Mouse (Mus musculus) megakaryocyte, embryonic 14.5 days (primary cell): ENCODE data around the gene Enpp5. TPM values are rescaled to one million over a fixed set of nuclear protein-coding genes. Genes with fewer than 3 reads are reported as not detected.
A peak's percentile ranks its signal among the peaks of the same experiment; 100 is the strongest.

Experiments used
- H3K27me3 ChIP-seq: replicated peaks from 2 replicates; pipeline ENCODE3; 2012; ENCODE audit warnings: inconsistent platforms
- H3K36me3 ChIP-seq: replicated peaks from 2 replicates; pipeline ENCODE3; 2012; ENCODE audit warnings: low read length, inconsistent platforms, mixed read lengths
- H3K4me1 ChIP-seq: 2 replicates; pipeline ENCODE4 v1.6.1; 2012; ENCODE audit warnings: inconsistent platforms
- H3K4me3 ChIP-seq: replicated peaks from 2 replicates; pipeline ENCODE3; 2012; ENCODE audit warnings: moderate library complexity, mild to moderate bottlenecking, inconsistent platforms
- H3K9me3 ChIP-seq: 2 replicates; pipeline ENCODE4 v1.6.1; 2012; ENCODE audit warnings: inconsistent platforms
- FLI1 ChIP-seq: IDR thresholded peaks from 2 replicates; pipeline ENCODE4 v1.6.1; 2012; ENCODE audit warnings: low read length, inconsistent platforms, mixed read lengths
- GATA1 ChIP-seq: IDR thresholded peaks from 3 replicates; pipeline ENCODE4 v1.6.1; 2012; ENCODE audit warnings: mixed read lengths, low read length, inconsistent platforms, borderline replicate concordance
- polyA plus RNA-seq: library from polyadenylated mRNA; stranded (reverse); fragments of >175 nt; gene quantifications from 2 replicates; pipeline ENCODE4 v1.2.3, GENCODE M21; 2012; ENCODE audit warnings: low replicate concordance; ENCODE audit not compliant: insufficient read depth

Gene Enpp5
- polyA plus RNA-seq, 1 experiment: 0.69 TPM

GRCm38 (mm10) chr17:44057123-44057522, 21.5 kb upstream of the Enpp5 start:
- peaks cover 12% of the 10 kb centered on the region for H3K9me3 ChIP-seq
- peaks cover 5% of the 10 kb centered on the region for H3K4me1 ChIP-seq
- H3K4me3 ChIP-seq: no peak overlapping the region
- H3K36me3 ChIP-seq: no peaks in the 10 kb centered on the region
- H3K27me3 ChIP-seq: peaks cover 9% of the 10 kb centered on the region
- no peak for TF ChIP-seq GATA1

- H3K4me3 ChIP-seq: no peak overlapping the region
- no peaks in the 10 kb centered on the region for H3K36me3 ChIP-seq
- H3K27me3 ChIP-seq: peaks cover 7% of the 10 kb centered on the region
- TF ChIP-seq FLI1 (no peak), GATA1 (no peak)
- H3K4me1 ChIP-seq: peaks cover 5% of the 10 kb centered on the region
- H3K9me3 ChIP-seq: peaks cover 12% of the 10 kb centered on the region
These were observed 20.5 kb upstream of the Enpp5 start for GRCm38 (mm10) chr17:44058145-44058544.

- no peak for TF ChIP-seq GATA1
- no peak for TF ChIP-seq FLI1
- Histone ChIP-seq H3K4me3 (no peak overlapping the region), H3K27me3 (peaks cover 3% of the 10 kb centered on the region), H3K9me3 (peaks cover 12% of the 10 kb centered on the region), H3K4me1 (no peaks in the 10 kb centered on the region), H3K36me3 (no peaks in the 10 kb centered on the region)
These were observed 17.8 kb upstream of the Enpp5 start for GRCm38 (mm10) chr17:44060781-44061180.

GRCm38 (mm10) chr17:44061289-44061890, 17.2 kb upstream of the Enpp5 start:
- no peak overlapping the region for H3K4me3 ChIP-seq
- no peaks in the 10 kb centered on the region for H3K4me1 ChIP-seq
- peaks cover 12% of the 10 kb centered on the region for H3K9me3 ChIP-seq
- TF ChIP-seq FLI1: no peak
- no peak for TF ChIP-seq GATA1
- H3K36me3 ChIP-seq: no peaks in the 10 kb centered on the region
- peaks cover 2% of the 10 kb centered on the region for H3K27me3 ChIP-seq

GRCm38 (mm10) chr17:44068876-44069275, 9.7 kb upstream of the Enpp5 start:
- peaks cover 2% of the 10 kb centered on the region for H3K27me3 ChIP-seq
- no peaks in the 10 kb centered on the region for H3K9me3 ChIP-seq
- no peaks in the 10 kb centered on the region for H3K36me3 ChIP-seq
- no peak for TF ChIP-seq FLI1
- no peak for TF ChIP-seq GATA1
- no peak overlapping the region for H3K4me3 ChIP-seq
- H3K4me1 ChIP-seq: no peaks in the 10 kb centered on the region

GRCm38 (mm10) chr17:44071680-44072079, 6.9 kb upstream of the Enpp5 start:
- Histone ChIP-seq H3K9me3 (peaks cover 4% of the 10 kb centered on the region), H3K4me3 (no peak overlapping the region), H3K4me1 (peaks cover 13% of the 10 kb centered on the region), H3K27me3 (peaks cover 2% of the 10 kb centered on the region), H3K36me3 (no peaks in the 10 kb centered on the region)
- no peak for TF ChIP-seq FLI1
- no peak for TF ChIP-seq GATA1

- Histone ChIP-seq H3K36me3 (no peaks in the 10 kb centered on the region), H3K9me3 (peaks cover 4% of the 10 kb centered on the region), H3K4me1 (peaks cover 42% of the 10 kb centered on the region), H3K4me3 (peak overlapping the region; percentile 79), H3K27me3 (no peaks in the 10 kb centered on the region)
- TF ChIP-seq FLI1 (no peak), GATA1 (no peak)
These were observed 3.0 kb upstream of the Enpp5 start for GRCm38 (mm10) chr17:44075601-44076000.

GRCm38 (mm10) chr17:44076051-44076680, 2.4 kb upstream of the Enpp5 start:
- peaks cover 5% of the 10 kb centered on the region for H3K36me3 ChIP-seq
- H3K27me3 ChIP-seq: no peaks in the 10 kb centered on the region
- peak overlapping the region; percentile 79 for H3K4me3 ChIP-seq
- H3K9me3 ChIP-seq: peaks cover 4% of the 10 kb centered on the region
- TF ChIP-seq FLI1: no peak
- no peak for TF ChIP-seq GATA1
- peaks cover 43% of the 10 kb centered on the region for H3K4me1 ChIP-seq

- Histone ChIP-seq H3K4me3 (no peak overlapping the region), H3K4me1 (peaks cover 45% of the 10 kb centered on the region), H3K36me3 (peaks cover 12% of the 10 kb centered on the region), H3K27me3 (no peaks in the 10 kb centered on the region), H3K9me3 (peaks cover 4% of the 10 kb centered on the region)
- TF ChIP-seq GATA1 (no peak), FLI1 (no peak)
These were observed 1.3 kb upstream of the Enpp5 start for GRCm38 (mm10) chr17:44077146-44077842.

GRCm38 (mm10) chr17:44077843-44078160, 811 bp upstream of the Enpp5 start:
- H3K4me1 ChIP-seq: peaks cover 45% of the 10 kb centered on the region

More at GRCm38 (mm10) chr17:44077843-44078160, 811 bp upstream of the Enpp5 start:
- Histone ChIP-seq H3K4me3 (no peak overlapping the region), H3K36me3 (peaks cover 12% of the 10 kb centered on the region), H3K9me3 (peaks cover 4% of the 10 kb centered on the region), H3K27me3 (no peaks in the 10 kb centered on the region)
- TF ChIP-seq FLI1: no peak
- no peak for TF ChIP-seq GATA1
